Mouse (Mus musculus): Measurements from ENCODE around the gene Vps53. TPM values are rescaled to one million over a fixed set of nuclear protein-coding genes. Genes with fewer than 3 reads are reported as not detected.

Gene Vps53
- polyA plus RNA-seq, 2 experiments from 2014 or later = 44.5 to 55.8 TPM

DNA sequence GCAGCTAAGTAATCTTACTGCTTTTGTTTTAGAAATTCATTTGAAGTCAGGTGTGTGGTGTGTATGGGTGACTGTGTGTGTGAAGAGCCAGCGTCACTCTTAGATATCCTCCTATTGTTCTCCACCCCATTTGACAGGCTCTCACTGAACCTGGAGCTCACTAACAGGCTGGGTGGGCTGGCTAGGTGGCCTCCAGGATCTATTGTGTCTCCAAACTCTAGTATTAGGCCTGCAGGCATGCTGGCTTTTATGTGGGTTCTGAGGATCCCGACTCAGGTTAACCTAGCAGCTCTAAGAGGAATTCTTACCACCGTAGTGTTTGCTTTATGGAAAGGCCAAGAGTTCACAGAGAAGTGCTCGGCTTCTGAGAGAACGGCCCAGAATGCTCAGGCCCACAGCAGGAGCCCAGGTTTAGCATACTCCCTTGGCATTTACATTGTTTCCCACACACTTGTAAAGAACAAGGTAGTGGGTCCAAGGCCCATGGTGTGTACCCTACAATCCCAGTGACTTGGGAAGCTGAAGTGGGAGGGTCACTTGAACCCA is 128.4 kb downstream of the Vps53 start:
- no peak for ATAC-seq

GRCm38 (mm10) chr11:76050509-76050908 is 128.9 kb downstream of the Vps53 start:
- ATAC-seq = no peak

DNA sequence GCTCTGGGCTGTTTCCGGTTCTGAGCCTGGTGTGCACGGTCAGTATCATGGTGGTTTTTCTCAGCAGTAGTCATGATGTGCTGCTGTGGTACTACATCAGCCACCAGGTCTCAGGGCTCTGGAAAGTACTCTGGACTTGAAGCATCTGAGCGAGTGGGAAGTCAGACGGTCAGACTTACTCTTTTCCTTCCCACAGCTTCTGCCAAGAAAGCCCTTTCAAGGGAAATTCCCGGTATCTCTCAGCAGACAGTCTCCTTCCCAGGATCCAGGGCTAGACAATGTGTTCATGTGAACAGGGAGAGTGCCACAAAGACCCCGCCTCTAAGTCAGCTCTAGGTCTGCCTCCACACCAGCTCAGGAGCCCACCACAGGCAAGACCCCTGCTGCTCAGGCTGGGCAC is 134.1 kb downstream of the Vps53 start:
- ATAC-seq = no peak

GRCm38 (mm10) chr11:76044468-76044867 is 135.0 kb downstream of the Vps53 start:
- ATAC-seq = no peak

- ATAC-seq = no peak
These were observed 136.6 kb downstream of the Vps53 start for GRCm38 (mm10) chr11:76042882-76043281.

DNA sequence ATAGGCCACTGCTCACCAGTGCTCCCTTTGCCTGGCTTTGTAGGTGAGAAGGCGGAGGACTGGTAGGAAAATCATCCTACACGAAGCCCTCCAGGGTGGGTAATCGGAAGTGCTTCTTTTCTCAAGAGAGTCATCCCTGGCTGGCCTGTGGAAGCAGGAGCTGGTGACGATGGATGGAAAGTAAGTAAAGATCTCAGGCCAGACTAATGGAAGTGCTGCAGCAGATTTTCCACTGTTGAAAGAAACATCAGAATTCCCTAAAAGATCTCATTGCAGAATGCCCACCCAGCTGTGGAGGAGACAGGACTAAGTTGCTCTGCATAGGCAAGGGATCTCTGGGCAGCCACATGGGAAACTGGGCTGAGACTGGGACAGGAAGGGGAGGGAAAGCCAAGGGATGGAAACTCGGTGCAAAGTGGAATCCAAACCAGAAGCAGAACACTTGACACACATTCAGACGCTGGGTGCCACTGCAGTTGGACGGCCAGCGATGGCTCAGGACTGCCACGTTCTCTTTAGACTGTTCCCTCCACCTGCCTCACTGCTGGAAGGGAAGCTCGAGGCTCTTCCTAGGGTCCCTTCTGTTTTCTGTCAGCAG is 137.3 kb downstream of the Vps53 start:
- ATAC-seq = no peak

GRCm38 (mm10) chr11:76040761-76041376 is 138.6 kb downstream of the Vps53 start:
- ATAC-seq = no peak

- ATAC-seq = no peak
These were observed 139.3 kb downstream of the Vps53 start for GRCm38 (mm10) chr11:76040106-76040505.

GRCm38 (mm10) chr11:76039271-76040053 is 140.0 kb downstream of the Vps53 start:
- ATAC-seq = no peak

- ATAC-seq = no peak
These were observed 141.7 kb downstream of the Vps53 start for GRCm38 (mm10) chr11:76037581-76038294.

DNA sequence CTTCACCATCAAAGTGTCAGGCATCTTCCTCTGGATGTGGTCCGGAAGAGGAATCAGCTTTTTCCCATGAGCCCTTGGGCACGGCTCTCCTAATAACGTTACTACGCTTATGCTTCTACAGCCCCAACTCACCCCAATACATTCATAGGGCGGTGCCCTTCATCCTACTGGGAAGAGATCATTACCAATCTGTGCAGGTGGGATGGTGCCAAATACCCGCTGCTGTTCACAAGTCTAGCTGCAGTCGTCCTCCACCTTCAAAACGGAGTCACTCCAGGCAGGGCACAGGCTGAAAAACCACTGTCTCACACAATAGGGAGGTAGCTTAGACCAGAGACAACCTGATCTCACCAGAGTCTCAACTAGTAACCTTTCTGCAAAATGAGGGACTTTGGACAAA is 144.3 kb downstream of the Vps53 start:
- no peak for ATAC-seq

GRCm38 (mm10) chr11:76033836-76034235 is 145.6 kb downstream of the Vps53 start:
- no peak for ATAC-seq

GRCm38 (mm10) chr11:76033359-76033758 is 146.1 kb downstream of the Vps53 start:
- no peak for ATAC-seq

- peak; percentile 17 for ATAC-seq
These were observed 151.4 kb downstream of the Vps53 start for GRCm38 (mm10) chr11:76028072-76028465.

DNA sequence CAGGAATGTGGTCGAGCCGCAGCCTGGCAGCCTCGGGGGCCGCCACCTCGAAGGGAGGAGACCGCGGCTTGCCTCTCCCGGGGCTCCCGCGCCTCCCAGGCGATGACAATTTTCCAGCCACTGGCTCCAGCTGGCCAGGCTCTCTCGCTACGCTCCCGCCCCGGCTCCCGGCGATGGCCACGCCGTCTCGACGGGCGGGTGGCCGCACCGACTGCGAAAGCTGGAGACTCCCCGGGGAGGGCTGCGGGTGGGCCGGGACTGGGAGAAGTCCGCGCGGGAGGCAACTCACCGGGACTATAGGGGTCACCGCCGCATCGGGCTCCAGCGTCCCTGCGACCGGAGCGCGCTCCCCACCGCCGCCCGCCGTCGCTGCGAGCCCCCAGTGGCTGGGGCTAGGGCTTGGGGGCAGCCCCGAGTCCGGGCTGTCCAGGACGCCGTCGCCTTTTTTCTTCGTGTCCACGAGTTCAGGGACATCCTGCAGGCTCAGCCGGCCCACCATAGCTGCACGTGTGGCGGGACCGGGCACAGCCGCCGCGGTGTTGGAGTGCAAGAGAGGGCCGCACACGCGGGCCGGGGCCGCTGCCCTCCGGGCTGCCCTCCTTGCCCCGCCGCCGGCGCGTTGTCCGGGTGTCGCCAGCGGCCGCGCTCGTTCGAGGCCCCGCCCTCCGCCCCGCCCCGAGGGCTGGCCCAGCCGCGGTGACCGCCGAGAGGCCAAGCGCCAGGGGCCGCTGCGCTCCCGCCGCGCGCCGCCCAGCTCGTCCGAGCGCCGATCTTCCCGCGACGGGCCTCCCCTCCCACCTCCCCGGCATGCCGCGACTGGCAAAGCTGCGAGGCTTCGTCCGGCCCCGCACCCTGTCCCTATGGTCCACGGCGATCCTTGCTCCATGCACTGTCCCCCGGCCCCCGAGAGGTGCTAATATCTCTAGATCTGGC is 152.0 kb downstream of the Vps53 start, which contains the start of gene Rflnb:
TSS of gene Rflnb (minus strand) at position 644 of the 933 bp plus-strand sequence.
- peak; percentile 48 for ATAC-seq

DNA sequence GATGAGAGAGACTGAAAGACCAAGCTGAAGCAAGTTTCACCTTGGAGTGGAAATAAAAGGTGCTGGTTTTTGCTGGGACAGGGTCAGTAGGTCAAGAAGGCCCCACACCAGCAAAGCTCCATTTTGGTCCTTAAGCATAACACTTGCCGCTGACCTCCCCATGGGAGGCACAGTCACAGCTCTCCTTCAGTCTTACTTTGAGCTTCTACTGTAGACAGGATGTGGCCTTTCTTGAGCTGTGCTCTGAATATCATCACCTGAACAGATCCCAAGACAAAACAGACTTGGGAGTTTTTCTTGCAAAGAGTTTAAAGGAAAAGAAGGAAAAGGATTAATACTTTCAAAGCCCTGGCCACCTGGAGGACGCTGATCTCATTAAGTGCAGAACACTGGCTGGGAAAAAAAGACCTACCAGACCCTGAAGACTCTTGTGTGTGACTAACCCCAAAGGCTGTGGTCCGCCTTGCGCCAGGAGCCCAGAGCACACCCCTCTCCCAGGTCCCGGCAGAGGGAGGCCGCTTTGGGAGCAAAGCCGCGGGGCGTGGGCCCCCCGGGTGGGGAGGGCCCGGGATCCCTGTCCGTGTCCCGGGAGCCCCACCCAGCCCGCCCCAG is 152.8 kb downstream of the Vps53 start:
- peak; percentile 74 for ATAC-seq

DNA sequence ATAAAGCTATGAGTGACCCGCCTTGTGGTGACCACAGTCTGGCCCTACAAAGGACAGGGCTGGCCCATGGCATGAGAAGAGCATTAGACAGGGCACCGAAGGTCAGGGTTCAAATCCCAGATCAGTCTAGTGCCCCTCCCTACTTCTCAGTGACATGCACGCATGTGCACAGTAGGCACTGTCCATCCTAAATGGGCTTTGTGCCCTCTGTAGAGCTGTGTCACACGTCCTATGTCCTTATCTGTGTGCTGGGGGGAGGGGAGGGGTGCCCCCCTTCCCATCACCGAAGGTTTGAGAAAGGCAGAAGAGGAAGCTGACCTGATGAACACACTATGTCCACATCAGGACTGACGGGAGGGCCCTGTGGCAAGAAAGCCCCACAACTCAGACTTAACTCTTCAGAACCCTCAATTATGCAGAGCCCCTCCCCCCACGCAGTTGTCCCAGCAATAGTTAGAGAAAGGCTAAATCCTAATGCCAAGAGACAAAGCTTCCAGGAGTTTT is 154.3 kb downstream of the Vps53 start:
- ATAC-seq = no peak

GRCm38 (mm10) chr11:76020916-76021315 is 158.5 kb downstream of the Vps53 start:
- no peak for ATAC-seq

- ATAC-seq = no peak
These were observed 159.6 kb downstream of the Vps53 start for GRCm38 (mm10) chr11:76019879-76020278.

DNA sequence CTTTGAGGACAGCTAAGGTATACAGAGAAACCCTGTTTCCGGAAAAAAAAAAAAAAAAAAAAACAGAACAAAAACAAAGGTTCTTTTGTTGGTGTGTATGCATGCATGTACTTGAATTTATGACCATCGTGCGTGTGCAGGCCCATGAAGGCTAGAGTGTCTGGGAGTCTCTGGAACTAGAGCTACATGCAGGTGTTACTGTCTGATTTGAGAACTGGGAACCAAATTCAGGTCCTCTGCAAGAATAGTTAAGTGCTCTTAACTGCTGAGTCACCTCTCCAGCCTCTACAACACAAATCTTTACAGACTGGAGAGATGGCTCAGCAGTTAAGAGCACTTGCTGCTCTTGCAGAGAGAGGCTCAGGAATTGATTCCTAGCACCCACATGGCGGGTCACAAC is 163.6 kb downstream of the Vps53 start:
- no peak for ATAC-seq

DNA sequence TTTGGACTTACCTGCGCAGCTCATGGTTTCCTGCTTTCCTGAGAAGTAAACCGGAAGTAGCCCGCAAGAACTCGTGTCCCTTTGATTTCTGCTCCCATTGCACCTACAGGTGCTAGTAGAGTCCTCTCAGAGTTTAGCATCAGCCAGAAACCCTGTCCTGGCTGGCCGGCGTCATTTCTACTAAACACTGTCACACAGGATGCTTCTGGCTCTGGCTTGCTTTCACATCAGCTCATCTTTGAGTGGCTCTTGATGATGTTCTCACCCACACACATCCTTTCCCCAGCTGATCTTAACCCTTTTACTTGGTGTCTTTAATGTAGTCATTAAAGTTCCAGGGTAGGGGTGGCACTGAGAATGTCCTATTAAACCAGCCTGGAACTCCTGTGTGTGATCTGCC is 164.2 kb downstream of the Vps53 start:
- peak; percentile 94 for ATAC-seq

All from activated CD4-positive, CD25-positive, alpha-beta regulatory T cell, adult 4 months (primary cell).